Mouse (Mus musculus): ENCODE results near the gene Zfp459. TPM values are rescaled to one million over a fixed set of nuclear protein-coding genes. Genes with fewer than 3 reads are reported as not detected.

Gene Zfp459
- total RNA-seq, 2 experiments from 2014 or later = 3.1 to 5.3 TPM

Other genes starting within 250 kb of the Zfp459 start
- gene Rsl1, start 248.2 kb downstream of the Zfp459 start, total RNA-seq (2021) = 1 to 10 TPM; 4.8 to 7.8 TPM
- 1 to 10 TPM; 2.2 to 3.4 TPM for gene Zfp455, start 226.9 kb downstream of the Zfp459 start, total RNA-seq (2021)
- 10 to 100 TPM; 19.8 to 20.5 TPM for gene Zfp458, start 143.0 kb downstream of the Zfp459 start, total RNA-seq (2021)
- 1 to 10 TPM; 3.2 to 3.6 TPM for gene Zfp457, start 114.9 kb downstream of the Zfp459 start, total RNA-seq (2021)
- 1 to 10 TPM; 2.3 to 2.5 TPM for gene Zfp595, start 88.8 kb downstream of the Zfp459 start, total RNA-seq (2021)
- gene Gm28044, start 60.9 kb downstream of the Zfp459 start, total RNA-seq (2021) = not detected
- under 1 TPM; 0.63 to 0.64 TPM for gene Zfp953, start 60.8 kb downstream of the Zfp459 start, total RNA-seq (2021)
- not detected for gene Gm28041, start 45.7 kb downstream of the Zfp459 start, total RNA-seq (2021)
- gene Zfp456, start 45.6 kb downstream of the Zfp459 start, total RNA-seq (2021) = under 1 TPM; 0.67 to 0.69 TPM
- gene Zfp429, start 21.6 kb downstream of the Zfp459 start, total RNA-seq (2021) = 1 to 10 TPM; 1.7 to 2.1 TPM
- gene Zfp874a, start 30.2 kb upstream of the Zfp459 start, total RNA-seq (2021) = 10 to 100 TPM in 1 of 2 experiments, 1 to 10 TPM in 1; 9.9 to 12.4 TPM
- 10 to 100 TPM; 14.2 to 15.1 TPM for gene Zfp874b, start 62.8 kb upstream of the Zfp459 start, total RNA-seq (2021)
- gene Zfp58, start 79.1 kb upstream of the Zfp459 start, total RNA-seq (2021) = 1 to 10 TPM; 5.7 to 7.0 TPM
- gene Gm26965, start 104.7 kb upstream of the Zfp459 start, total RNA-seq (2021) = not detected
- 10 to 100 TPM; 25.1 to 28.4 TPM for gene Zfp87, start 104.8 kb upstream of the Zfp459 start, total RNA-seq (2021)
- 1 to 10 TPM; 9.5 to 9.6 TPM for gene Zfp748, start 132.4 kb upstream of the Zfp459 start, total RNA-seq (2021)
- 10 to 100 TPM in 1 of 2 experiments, 1 to 10 TPM in 1; 8.9 to 10.1 TPM for gene Zfp729b, start 188.3 kb upstream of the Zfp459 start, total RNA-seq (2021)
- 1 to 10 TPM in 1 of 2 experiments, under 1 TPM in 1; 0.71 to 1.2 TPM for gene Gm49345, start 216.4 kb upstream of the Zfp459 start, total RNA-seq (2021)
- 1 to 10 TPM; 7.7 to 7.9 TPM for gene Zfp729a, start 216.4 kb upstream of the Zfp459 start, total RNA-seq (2021)

All from left cerebral cortex, postnatal 10 days (tissue).